Mouse (Mus musculus): ENCODE data around the gene Mlh1. TPM values are rescaled to one million over a fixed set of nuclear protein-coding genes. Genes with fewer than 3 reads are reported as not detected.

Gene Mlh1
- polyA plus RNA-seq, 1 experiment = 5.7 TPM

DNA sequence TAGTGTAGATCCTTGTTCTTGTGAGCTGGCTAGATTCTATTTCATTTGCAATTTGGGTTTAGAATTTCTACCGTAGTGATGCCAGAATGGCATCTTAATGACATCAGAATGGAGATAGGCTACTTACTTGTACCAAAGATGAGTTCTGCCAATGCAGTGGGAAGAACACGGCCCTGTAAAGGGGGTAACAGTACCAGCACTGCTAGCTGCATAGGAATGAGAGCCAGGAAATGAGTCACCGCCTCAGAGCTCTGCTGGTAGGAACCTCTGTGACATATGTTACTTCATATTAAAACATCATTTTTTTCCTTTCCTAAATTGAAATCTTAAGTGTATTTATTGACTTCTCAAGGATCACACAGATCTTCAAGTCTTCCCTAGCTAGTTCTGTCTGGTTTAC lies 89.4 kb downstream of the Mlh1 start:
- H3K9me3 ChIP-seq = no peaks in the 10 kb centered on the region
- peaks cover 86% of the 10 kb centered on the region for H3K36me3 ChIP-seq (replicated peaks; ENCODE audit: low read length)
- peaks cover 69% of the 10 kb centered on the region for H3K4me1 ChIP-seq
- peak overlapping the region; percentile 42 for H3K4me3 ChIP-seq (replicated peaks)
- no peak for TF ChIP-seq FLI1 (IDR thresholded peaks at IDR 0.05; ENCODE audit: low read length)
- no peak for TF ChIP-seq GATA1 (IDR thresholded peaks at IDR 0.05; ENCODE audit: borderline replicate concordance, low read length)
- no peaks in the 10 kb centered on the region for H3K27me3 ChIP-seq (replicated peaks)

DNA sequence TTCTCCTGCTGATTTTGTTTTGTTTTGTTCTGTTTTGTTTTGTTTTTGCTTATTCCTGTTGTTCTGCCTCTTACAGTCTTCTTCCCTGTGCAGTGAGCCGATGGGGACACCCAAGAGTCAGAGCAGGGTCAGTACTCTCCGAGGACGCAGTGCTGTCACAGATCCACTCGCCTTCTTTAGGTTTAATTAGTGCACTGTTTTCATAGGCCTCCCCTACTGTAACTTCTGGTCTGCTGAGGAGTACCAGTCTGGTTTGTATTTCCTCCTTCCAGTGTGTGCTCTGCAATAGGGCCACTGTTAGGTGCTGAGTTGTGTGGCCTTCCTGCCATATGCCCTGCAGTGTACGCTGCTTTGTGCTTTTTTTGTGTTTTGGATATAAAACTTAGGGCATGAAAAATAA lies 92.6 kb downstream of the Mlh1 start:
- Histone ChIP-seq H3K36me3 (replicated peaks; ENCODE audit: low read length) (peaks cover 82% of the 10 kb centered on the region), H3K4me3 (replicated peaks) (no peak overlapping the region), H3K9me3 (no peaks in the 10 kb centered on the region), H3K4me1 (peaks cover 61% of the 10 kb centered on the region), H3K27me3 (replicated peaks) (no peaks in the 10 kb centered on the region)
- TF ChIP-seq GATA1 (IDR thresholded peaks at IDR 0.05; ENCODE audit: borderline replicate concordance, low read length) (no peak), FLI1 (IDR thresholded peaks at IDR 0.05; ENCODE audit: low read length) (no peak)

Other genes with a start within 250 kb of the Mlh1 start
- gene Ccrl2, start 214.3 kb downstream of the Mlh1 start, polyA plus RNA-seq (2012; ENCODE audit: insufficient read depth, low replicate concordance) = 1.6 TPM in 1 of 2 replicates, not detected in the other
- 28.3 and 112 TPM in 2 replicates for gene Lrrfip2, start 154.2 kb downstream of the Mlh1 start, polyA plus RNA-seq (2012; ENCODE audit: insufficient read depth, low replicate concordance)
- 0.41 TPM in 1 of 2 replicates, not detected in the other for gene Epm2aip1, start 138 bp upstream of the Mlh1 start, polyA plus RNA-seq (2012; ENCODE audit: insufficient read depth, low replicate concordance)
- not detected in 2 replicates for gene Trank1, start 39.9 kb upstream of the Mlh1 start, polyA plus RNA-seq (2012; ENCODE audit: insufficient read depth, low replicate concordance)
- not detected in 2 replicates for gene Dclk3, start 167.3 kb upstream of the Mlh1 start, polyA plus RNA-seq (2012; ENCODE audit: insufficient read depth, low replicate concordance)

Measured in megakaryocyte, embryonic 14.5 days (primary cell).